ENCODE assay signal across 8 mouse cellular contexts in genomic region chr6:88916153-88916552, GRCm38 (mm10). TPM values are rescaled to one million over a fixed set of nuclear protein-coding genes. Genes with fewer than 3 reads are reported as not detected.
DNase-seq lines count a peak whose midpoint lies in the region; ATAC-seq and TF ChIP-seq lines count a peak whose summit lies in the region.

No protein-coding gene starts in this region.

- H3K36me3 ChIP-seq in kidney, embryonic 16.5 days (ENCODE audit: insufficient read depth, low read length) = peaks cover 14% of the 10 kb centered on the region; the same call in 1 of the 2 replicates
- H3K36me3 ChIP-seq in C2C12 (ENCODE audit: control insufficient read depth, insufficient read depth) (peaks cover 5% of the 10 kb centered on the region), G1E (replicated peaks) (peaks cover 23% of the 10 kb centered on the region)
- peaks cover 47% of the 10 kb centered on the region for H3K36me3 ChIP-seq in erythroblast, embryonic 14.5 days (ENCODE audit: control insufficient read depth)
- peaks cover 20% of the 10 kb centered on the region for H3K36me3 ChIP-seq in limb, embryonic 10.5 days

- WGBS in kidney, embryonic 16.5 days = 68% methylated on average over 1 of the region's 1 CpGs
- WGBS in limb, embryonic 10.5 days = 46% methylated on average over 1 of the region's 1 CpGs

- H3K4me2 ChIP-seq in kidney, embryonic 16.5 days (replicated peaks; ENCODE audit: low read depth, low read length) = no peak overlapping the region

- H3K79me3 ChIP-seq in C2C12 (ENCODE audit: low read depth) = no peaks in the 10 kb centered on the region

- no peak overlapping the region for H3K9ac ChIP-seq in kidney, embryonic 16.5 days (replicated peaks; ENCODE audit: low read length)

- no peaks in the 10 kb centered on the region for H3K4me1 ChIP-seq in kidney, embryonic 16.5 days (ENCODE audit: insufficient read depth, low read length)
- peaks cover 51% of the 10 kb centered on the region for H3K4me1 ChIP-seq in G1E (ENCODE audit: insufficient read depth, low read depth, low read length)
- peaks cover 75% of the 10 kb centered on the region for H3K4me1 ChIP-seq in erythroblast, embryonic 14.5 days (ENCODE audit: control insufficient read depth)
- no peaks in the 10 kb centered on the region for H3K4me1 ChIP-seq in limb, embryonic 10.5 days

- no peak for ATAC-seq in kidney, embryonic 16.5 days (ENCODE audit: low FRiP score, low TSS enrichment)
- ATAC-seq in G1E (ENCODE audit: extremely low read depth, insufficient number of reproducible peaks, low FRiP score, poor library complexity, severe bottlenecking) = no peak

- H3K27ac ChIP-seq in kidney, embryonic 16.5 days (ENCODE audit: low read length) = no peak overlapping the region
- H3K27ac ChIP-seq in limb, embryonic 10.5 days = no peak overlapping the region

- TF ChIP-seq CTCF in C2C12 (IDR thresholded peaks at IDR 0.05; ENCODE audit: control insufficient read depth, insufficient read depth, insufficient read length) (peak; percentile 34), G1E (IDR thresholded peaks at IDR 0.05; ENCODE audit: low read depth, low read length) (peak; percentile 60; the same call in 1 of the 2 replicates)

- no peaks in the 10 kb centered on the region for H3K9me3 ChIP-seq in kidney, embryonic 16.5 days (ENCODE audit: low read length)
- no peaks in the 10 kb centered on the region for H3K9me3 ChIP-seq in G1E (replicated peaks)
- H3K9me3 ChIP-seq in erythroblast, embryonic 14.5 days (ENCODE audit: control insufficient read depth, low read length) = peaks cover 6% of the 10 kb centered on the region; the same call in 1 of the 2 replicates
- no peaks in the 10 kb centered on the region for H3K9me3 ChIP-seq in limb, embryonic 10.5 days (replicated peaks)

- H3K27me3 ChIP-seq in kidney, embryonic 16.5 days (ENCODE audit: insufficient read depth, low read length) = no peaks in the 10 kb centered on the region
- no peaks in the 10 kb centered on the region for H3K27me3 ChIP-seq in C2C12 (ENCODE audit: control insufficient read depth, insufficient read depth, insufficient read length)
- peaks cover 7% of the 10 kb centered on the region for H3K27me3 ChIP-seq in G1E (ENCODE audit: insufficient read depth, low read length)
- peaks cover 4% of the 10 kb centered on the region; the same call in 1 of the 2 replicates for H3K27me3 ChIP-seq in erythroblast, embryonic 14.5 days (ENCODE audit: control insufficient read depth)
- H3K27me3 ChIP-seq in limb, embryonic 10.5 days (ENCODE audit: low read depth, poor library complexity, severe bottlenecking) = no peaks in the 10 kb centered on the region

- H3K4me3 ChIP-seq in kidney, embryonic 16.5 days (ENCODE audit: low read length) = no peak overlapping the region
- H3K4me3 ChIP-seq in C2C12 (ENCODE audit: insufficient read depth, poor library complexity, severe bottlenecking) = no peak overlapping the region
- no peak overlapping the region; the same call in 1 of the 2 replicates for H3K4me3 ChIP-seq in G1E (ENCODE audit: low read depth, low read length)
- H3K4me3 ChIP-seq in erythroblast, embryonic 14.5 days (replicated peaks) = peak overlapping the region; percentile 62
- no peak overlapping the region for H3K4me3 ChIP-seq in limb, embryonic 10.5 days

- peak; percentile 51 for DNase-seq in kidney, adult 18-20 months
- DNase-seq in G1E (ENCODE audit: low spot score) = peak; percentile 79
- peak; percentile 60 to 71 for DNase-seq in kidney, postnatal 4 days
- peak; percentile 64 for DNase-seq in retina, postnatal 7 days (ENCODE audit: low read depth, low spot score)
- no peak for DNase-seq in limb, embryonic 10.5 days (ENCODE audit: low spot score)

- no peak overlapping the region for H3ac ChIP-seq in C2C12 (ENCODE audit: control insufficient read depth, insufficient read length, low read depth)

- H3K79me2 ChIP-seq in C2C12 (ENCODE audit: control insufficient read depth, insufficient read depth) = no peaks in the 10 kb centered on the region

TF ChIP-seq in C2C12, 6 proteins besides CTCF, POLR2A, EP300 and RAD21:
- no peak for TF ChIP-seq USF1 (IDR thresholded peaks at IDR 0.05; ENCODE audit: low read depth)
- TF ChIP-seq MYOD1 (IDR thresholded peaks at IDR 0.05; ENCODE audit: control insufficient read depth, insufficient read length, low read depth) = no peak
- TF ChIP-seq MAX (IDR thresholded peaks at IDR 0.05) = no peak
- no peak for TF ChIP-seq FOSL1 (IDR thresholded peaks at IDR 0.05; ENCODE audit: insufficient read depth, low read length, poor library complexity, severe bottlenecking)
- TF ChIP-seq CEBPB (IDR thresholded peaks at IDR 0.05; ENCODE audit: low read depth) = no peak
- no peak for TF ChIP-seq MYOG (IDR thresholded peaks at IDR 0.05; ENCODE audit: control insufficient read depth, extremely low read depth, insufficient read length)

RNA-seq across cellular contexts. Expression of gene Tpra1, which starts 14.1 kb away (rescaled TPM):
- polyA plus RNA-seq in kidney, embryonic 16.5 days (2015; fragmentation: Nextera tagmentation; extraction: Ambion mirVana) = 95.5 and 98.8 TPM in 2 replicates
- polyA plus RNA-seq in C2C12 (2012; fragmentation: generic; extraction: Trizol) = 29.1 TPM
- total RNA-seq in G1E (2014; fragmentation: Nextera tagmentation) = 28.8 and 30.5 TPM in 2 replicates
- total RNA-seq in G1E (2017) = 25.9 and 33.6 TPM in 2 replicates
- polyA plus RNA-seq in G1E (2012) = 70.6 and 76.8 TPM in 2 replicates
- polyA plus RNA-seq in erythroblast, embryonic 14.5 days (2012) = 39.5 and 40.0 TPM in 2 replicates
- 48.7 and 60.3 TPM in 2 replicates for polyA plus RNA-seq in limb, embryonic 10.5 days (2016; fragmentation: Nextera tagmentation; extraction: Ambion mirVana)

RNA-seq across cellular contexts. Expression of gene Mcm2, which starts 17.6 kb away (rescaled TPM):
- polyA plus RNA-seq in kidney, embryonic 16.5 days (2015; fragmentation: Nextera tagmentation; extraction: Ambion mirVana) = 151 and 157 TPM in 2 replicates
- polyA plus RNA-seq in C2C12 (2012; fragmentation: generic; extraction: Trizol) (126 TPM), G1E (2012) (1,259 and 1,797 TPM in 2 replicates)
- total RNA-seq in G1E (2014; fragmentation: Nextera tagmentation) (146 and 149 TPM in 2 replicates), G1E (2017) (171 and 181 TPM in 2 replicates)
- 101 and 128 TPM in 2 replicates for polyA plus RNA-seq in erythroblast, embryonic 14.5 days (2012)
- 281 and 283 TPM in 2 replicates for polyA plus RNA-seq in limb, embryonic 10.5 days (2016; fragmentation: Nextera tagmentation; extraction: Ambion mirVana)

RNA-seq across cellular contexts. Expression of gene Podxl2, which starts 41.3 kb away (rescaled TPM):
- polyA plus RNA-seq in kidney, embryonic 16.5 days (2015; fragmentation: Nextera tagmentation; extraction: Ambion mirVana) = 43.0 and 48.9 TPM in 2 replicates
- 2.8 TPM for polyA plus RNA-seq in C2C12 (2012; fragmentation: generic; extraction: Trizol)
- not detected in 2 replicates for total RNA-seq in G1E (2014; fragmentation: Nextera tagmentation)
- 0.27 TPM in 1 of 2 replicates, not detected in the other for total RNA-seq in G1E (2017)
- polyA plus RNA-seq in G1E (2012) = 0.19 TPM in 1 of 2 replicates, not detected in the other
- 0.18 and 0.28 TPM in 2 replicates for polyA plus RNA-seq in erythroblast, embryonic 14.5 days (2012)
- polyA plus RNA-seq in limb, embryonic 10.5 days (2016; fragmentation: Nextera tagmentation; extraction: Ambion mirVana) = 31.1 and 50.4 TPM in 2 replicates
